15 mouse cellular contexts compared by ENCODE assay signal in genomic region chr3:68283595-68283991, GRCm38 (mm10).
DNase-seq lines count a peak whose midpoint lies in the region; ATAC-seq lines count a peak whose summit lies in the region.
"Had no signal": no experiment of that assay in that cellular context is flagged by ENCODE, and none has a peak within 500 bp of the region (broad histone marks: within the 10 kb centered on the region; RNA-seq: fewer than 3 reads in every experiment).

No protein-coding gene starts in this region.

- no peak for DNase-seq in kidney, postnatal 36 days
- peak; percentile 7 for DNase-seq in embryo, embryonic 11.5 days (ENCODE audit: low read depth, low spot score)
- DNase-seq in urinary bladder, postnatal 36 days (ENCODE audit: low spot score in 2 of 2) = no peak
- no peak for DNase-seq in B cell, adult 2 months
- DNase-seq: adrenal gland, postnatal 36 days; cerebellum, postnatal 36 days; kidney, adult 18-20 months; right cerebral cortex, postnatal 25 days had no signal

- peak overlapping the region; percentile 27 for H3K4me2 ChIP-seq in kidney, embryonic 15.5 days
- peak overlapping the region; percentile 37 for H3K4me2 ChIP-seq in intestine, embryonic 15.5 days (replicated peaks)
- H3K4me2 ChIP-seq in midbrain, embryonic 16.5 days (ENCODE audit: low read length) = peak overlapping the region; percentile 5; the same call in 1 of the 2 replicates
- H3K4me2 ChIP-seq in heart, embryonic 11.5 days = no peak overlapping the region
- H3K4me2 ChIP-seq: liver, embryonic 12.5 days had no signal

- no peak overlapping the region for H3K9ac ChIP-seq in kidney, embryonic 15.5 days
- H3K9ac ChIP-seq in intestine, embryonic 15.5 days = no peak overlapping the region
- H3K9ac ChIP-seq in midbrain, embryonic 16.5 days (ENCODE audit: low read depth, low read length) = no peak overlapping the region
- no peak overlapping the region for H3K9ac ChIP-seq in heart, embryonic 11.5 days (ENCODE audit: low read depth, low read length)
- H3K9ac ChIP-seq: liver, embryonic 12.5 days had no signal

- no peaks in the 10 kb centered on the region for H3K9me3 ChIP-seq in kidney, embryonic 15.5 days (replicated peaks)
- no peaks in the 10 kb centered on the region for H3K9me3 ChIP-seq in intestine, embryonic 15.5 days
- H3K9me3 ChIP-seq in midbrain, embryonic 16.5 days (replicated peaks; ENCODE audit: control insufficient read depth, low read length, poor library complexity, severe bottlenecking) = no peaks in the 10 kb centered on the region
- no peaks in the 10 kb centered on the region for H3K9me3 ChIP-seq in heart, embryonic 11.5 days (replicated peaks; ENCODE audit: control insufficient read depth, low read length)
- H3K9me3 ChIP-seq: heart, embryonic 10.5 days; liver, embryonic 12.5 days had no signal

- no peaks in the 10 kb centered on the region for H3K36me3 ChIP-seq in kidney, embryonic 15.5 days
- no peaks in the 10 kb centered on the region for H3K36me3 ChIP-seq in intestine, embryonic 15.5 days
- H3K36me3 ChIP-seq in midbrain, embryonic 16.5 days (ENCODE audit: control insufficient read depth, insufficient read depth, low read length) = no peaks in the 10 kb centered on the region
- H3K36me3 ChIP-seq in heart, embryonic 11.5 days (ENCODE audit: control insufficient read depth, insufficient read depth, low read length) = no peaks in the 10 kb centered on the region
- H3K36me3 ChIP-seq: heart, embryonic 10.5 days; liver, embryonic 12.5 days had no signal

- no peaks in the 10 kb centered on the region for H3K27me3 ChIP-seq in kidney, embryonic 15.5 days
- H3K27me3 ChIP-seq in intestine, embryonic 15.5 days (replicated peaks) = no peaks in the 10 kb centered on the region
- no peaks in the 10 kb centered on the region for H3K27me3 ChIP-seq in midbrain, embryonic 16.5 days (ENCODE audit: control insufficient read depth, insufficient read depth, low read depth, low read length)
- no peaks in the 10 kb centered on the region for H3K27me3 ChIP-seq in heart, embryonic 11.5 days (ENCODE audit: control insufficient read depth, insufficient read depth, low read length)
- H3K27me3 ChIP-seq: liver, embryonic 12.5 days had no signal

- ATAC-seq in kidney, embryonic 15.5 days (replicated peaks; ENCODE audit: low FRiP score) = no peak
- no peak for ATAC-seq in intestine, embryonic 15.5 days
- no peak for ATAC-seq in midbrain, embryonic 16.5 days
- no peak for ATAC-seq in heart, embryonic 11.5 days (replicated peaks; ENCODE audit: insufficient number of reproducible peaks, low FRiP score, low TSS enrichment)
- ATAC-seq: CD4-positive, CD25-positive, alpha-beta regulatory T cell, adult 4 months; liver, embryonic 12.5 days had no signal

- no peak overlapping the region for H3K4me3 ChIP-seq in kidney, embryonic 15.5 days (replicated peaks)
- no peak overlapping the region for H3K4me3 ChIP-seq in intestine, embryonic 15.5 days (replicated peaks)
- no peak overlapping the region for H3K4me3 ChIP-seq in midbrain, embryonic 16.5 days (ENCODE audit: low read depth, low read length)
- no peak overlapping the region for H3K4me3 ChIP-seq in heart, embryonic 11.5 days (ENCODE audit: low read depth, low read length)
- H3K4me3 ChIP-seq: heart, embryonic 10.5 days; liver, embryonic 12.5 days had no signal

- 41% methylated on average over 10 of the region's 10 CpGs for WGBS in kidney, embryonic 15.5 days
- 36% methylated on average over 10 of the region's 10 CpGs for WGBS in intestine, embryonic 15.5 days
- 40% methylated on average over 10 of the region's 10 CpGs for WGBS in midbrain, embryonic 16.5 days
- WGBS in heart, embryonic 11.5 days (ENCODE audit: insufficient replicate concordance) = 74% methylated on average over 10 of the region's 10 CpGs

- no peak overlapping the region for H3K27ac ChIP-seq in kidney, embryonic 15.5 days
- peak overlapping the region; percentile 40; the same call in 1 of the 2 replicates for H3K27ac ChIP-seq in intestine, embryonic 15.5 days
- no peak overlapping the region for H3K27ac ChIP-seq in midbrain, embryonic 16.5 days (ENCODE audit: low read length)
- no peak overlapping the region for H3K27ac ChIP-seq in heart, embryonic 11.5 days (ENCODE audit: low read depth, low read length)
- H3K27ac ChIP-seq: heart, embryonic 10.5 days; liver, embryonic 12.5 days had no signal

- no peaks in the 10 kb centered on the region for H3K4me1 ChIP-seq in kidney, embryonic 15.5 days
- H3K4me1 ChIP-seq in intestine, embryonic 15.5 days (replicated peaks) = no peaks in the 10 kb centered on the region
- H3K4me1 ChIP-seq in midbrain, embryonic 16.5 days (ENCODE audit: control insufficient read depth, insufficient read depth, low read length) = no peaks in the 10 kb centered on the region
- H3K4me1 ChIP-seq in heart, embryonic 11.5 days (ENCODE audit: control insufficient read depth, insufficient read depth, low read length) = no peaks in the 10 kb centered on the region
- H3K4me1 ChIP-seq: heart, embryonic 10.5 days; liver, embryonic 12.5 days had no signal
